Mouse (Mus musculus) myocyte (in vitro differentiated cells): ENCODE results near the gene Ap1m2. TPM values are rescaled to one million over a fixed set of nuclear protein-coding genes. Genes with fewer than 3 reads are reported as not detected.

Experiments
- H3K27me3 ChIP-seq: one replicate; pipeline ENCODE4 v1.6.1; 2011; ENCODE audit not compliant: control insufficient read depth, insufficient read depth, insufficient read length
- H3K36me3 ChIP-seq: one replicate; pipeline ENCODE4 v1.6.1; 2011; ENCODE audit not compliant: control insufficient read depth, insufficient read depth
- H3K4me2 ChIP-seq: one replicate; pipeline ENCODE4 v1.6.1; 2011; ENCODE audit warnings: low read depth, control low read depth
- H3K4me3 ChIP-seq: one replicate; pipeline ENCODE4 v1.5.1; 2011; ENCODE audit warnings: mild to moderate bottlenecking, control low read depth, moderate library complexity
- H3K79me2 ChIP-seq: one replicate; pipeline ENCODE4 v1.6.1; 2011; ENCODE audit not compliant: control insufficient read depth, insufficient read depth
- H3ac ChIP-seq: one replicate; pipeline ENCODE4 v1.6.1; 2011; ENCODE audit not compliant: control insufficient read depth, insufficient read length
- CEBPB ChIP-seq: IDR thresholded peaks from 2 replicates; pipeline ENCODE4 v1.6.1; 2011; ENCODE audit warnings: mild to moderate bottlenecking, moderate library complexity; ENCODE audit not compliant: poor library complexity, insufficient read depth, severe bottlenecking
- E2F4 ChIP-seq: IDR thresholded peaks from one replicate; pipeline ENCODE4 v1.6.1; 2011; ENCODE audit warnings: mild to moderate bottlenecking, control low read depth, moderate library complexity; ENCODE audit not compliant: insufficient read depth
- MAX ChIP-seq: IDR thresholded peaks from one replicate; pipeline ENCODE4 v1.6.1; 2011; ENCODE audit warnings: low read depth, mild to moderate bottlenecking, control low read depth
- MYOD1 ChIP-seq, 3 experiments: IDR thresholded peaks; one replicate each; pipeline ENCODE4 v1.6.1; 2011; ENCODE audit warnings: control low read depth in 2 of 3, low read depth in 2 of 3, mild to moderate bottlenecking in 2 of 3, moderate library complexity in 1 of 3; ENCODE audit not compliant: insufficient read length in 2 of 3, control insufficient read depth in 1 of 3
- MYOG ChIP-seq, 3 experiments: IDR thresholded peaks; one replicate each; pipeline ENCODE4 v1.6.1; 2011; ENCODE audit warnings: control low read depth in 2 of 3, low read depth in 2 of 3, mild to moderate bottlenecking in 2 of 3; ENCODE audit not compliant: insufficient read length in 2 of 3, control insufficient read depth in 1 of 3, insufficient read depth in 1 of 3
- POLR2A ChIP-seq: IDR thresholded peaks from one replicate; pipeline ENCODE4 v1.6.1; 2011; ENCODE audit warnings: low read depth, mild to moderate bottlenecking, control low read depth, moderate library complexity; ENCODE audit not compliant: insufficient read length
- POLR2AphosphoS2 ChIP-seq: IDR thresholded peaks from one replicate; pipeline ENCODE4 v1.6.1; 2011; ENCODE audit warnings: low read depth, control low read depth; ENCODE audit not compliant: insufficient read length
- REST ChIP-seq: IDR thresholded peaks from one replicate; pipeline ENCODE4 v1.6.1; 2011; ENCODE audit warnings: mild to moderate bottlenecking, control low read depth, moderate library complexity; ENCODE audit not compliant: insufficient read depth, insufficient read length
- SRF ChIP-seq: IDR thresholded peaks from one replicate; pipeline ENCODE4 v1.6.1; 2011; ENCODE audit warnings: low read depth; ENCODE audit not compliant: control insufficient read depth, insufficient read length
- TCF12 ChIP-seq: IDR thresholded peaks from one replicate; pipeline ENCODE4 v1.6.1; 2011; ENCODE audit warnings: mild to moderate bottlenecking, control low read depth; ENCODE audit not compliant: poor library complexity, insufficient read depth, severe bottlenecking
- TCF3 ChIP-seq: IDR thresholded peaks from one replicate; pipeline ENCODE4 v1.6.1; 2011; ENCODE audit warnings: low read depth, control low read depth; ENCODE audit not compliant: insufficient read length
- USF1 ChIP-seq: IDR thresholded peaks from one replicate; pipeline ENCODE4 v1.6.1; 2011; ENCODE audit warnings: low read depth, mild to moderate bottlenecking, control low read depth, moderate library complexity
- polyA plus RNA-seq: library from polyadenylated mRNA; unstranded; fragments of >200 nt; fragmentation: generic; extraction: Trizol; gene quantifications from one replicate; pipeline ENCODE4 v1.2.1, GENCODE M21; 2012; ENCODE audit warnings: missing spikeins

Ap1m2 gene
- polyA plus RNA-seq, 1 experiment, result not detected

GRCm38 (mm10) chr9:21320280-21320618 lies 8.1 kb upstream of the Ap1m2 start:
- Histone ChIP-seq H3K79me2 (peaks cover 42% of the 10 kb centered on the region), H3K4me3 (peak overlapping the region; percentile 91), H3K36me3 (no peaks in the 10 kb centered on the region), H3K4me2 (peak overlapping the region; percentile 71), H3K27me3 (no peaks in the 10 kb centered on the region), H3ac (peak overlapping the region; percentile 56)
- TF ChIP-seq REST, result no peak
- TF ChIP-seq TCF12, result no peak
- no peak for TF ChIP-seq CEBPB
- no peak for TF ChIP-seq POLR2AphosphoS2
- TF ChIP-seq USF1, result no peak
- no peak for TF ChIP-seq TCF3

- H3ac ChIP-seq, result no peak overlapping the region
- H3K27me3 ChIP-seq, result no peaks in the 10 kb centered on the region
- H3K79me2 ChIP-seq, result peaks cover 39% of the 10 kb centered on the region
- no peaks in the 10 kb centered on the region for H3K36me3 ChIP-seq
- no peak overlapping the region for H3K4me3 ChIP-seq
- H3K4me2 ChIP-seq, result no peak overlapping the region
- TF ChIP-seq MYOG (IDR thresholded peaks at IDR 0.05; ENCODE audit: control insufficient read depth in 1 of 3, insufficient read depth in 1 of 3, insufficient read length in 2 of 3, low read depth in 2 of 3) (no peak), POLR2AphosphoS2 (no peak), REST (no peak), USF1 (no peak), TCF3 (no peak), TCF12 (no peak), MAX (no peak), MYOD1 (IDR thresholded peaks at IDR 0.05; ENCODE audit: control insufficient read depth in 1 of 3, insufficient read length in 2 of 3, low read depth in 2 of 3) (no peak), SRF (no peak)
Measured at GRCm38 (mm10) chr9:21319503-21319902, 7.4 kb upstream of the Ap1m2 start.

- Histone ChIP-seq H3K4me3 (no peak overlapping the region), H3K27me3 (no peaks in the 10 kb centered on the region), H3ac (no peak overlapping the region), H3K4me2 (no peak overlapping the region), H3K79me2 (peaks cover 32% of the 10 kb centered on the region), H3K36me3 (no peaks in the 10 kb centered on the region)
- TF ChIP-seq MAX (no peak), MYOG (IDR thresholded peaks at IDR 0.05; ENCODE audit: control insufficient read depth in 1 of 3, insufficient read depth in 1 of 3, insufficient read length in 2 of 3, low read depth in 2 of 3) (no peak), POLR2A (no peak), POLR2AphosphoS2 (no peak)
Measured at GRCm38 (mm10) chr9:21318792-21319191, 6.7 kb upstream of the Ap1m2 start.

GRCm38 (mm10) chr9:21316696-21317095 lies 4.6 kb upstream of the Ap1m2 start:
- Histone ChIP-seq H3ac (no peak overlapping the region), H3K79me2 (peaks cover 11% of the 10 kb centered on the region), H3K27me3 (no peaks in the 10 kb centered on the region), H3K4me3 (no peak overlapping the region), H3K4me2 (no peak overlapping the region), H3K36me3 (no peaks in the 10 kb centered on the region)
- TF ChIP-seq SRF (no peak), MAX (no peak), TCF3 (no peak), MYOD1 (IDR thresholded peaks at IDR 0.05; ENCODE audit: control insufficient read depth in 1 of 3, insufficient read length in 2 of 3, low read depth in 2 of 3) (no peak), CEBPB (no peak), TCF12 (no peak), POLR2A (no peak), E2F4 (no peak), POLR2AphosphoS2 (no peak), USF1 (no peak), MYOG (IDR thresholded peaks at IDR 0.05; ENCODE audit: control insufficient read depth in 1 of 3, insufficient read depth in 1 of 3, insufficient read length in 2 of 3, low read depth in 2 of 3) (no peak), REST (no peak)

- Histone ChIP-seq H3ac (no peak overlapping the region), H3K27me3 (no peaks in the 10 kb centered on the region), H3K4me2 (no peak overlapping the region), H3K79me2 (no peaks in the 10 kb centered on the region), H3K4me3 (no peak overlapping the region), H3K36me3 (no peaks in the 10 kb centered on the region)
- TF ChIP-seq MYOD1 (IDR thresholded peaks at IDR 0.05; ENCODE audit: control insufficient read depth in 1 of 3, insufficient read length in 2 of 3, low read depth in 2 of 3), result no peak
- no peak for TF ChIP-seq TCF12
- TF ChIP-seq REST, result no peak
- no peak for TF ChIP-seq MAX
- no peak for TF ChIP-seq MYOG (IDR thresholded peaks at IDR 0.05; ENCODE audit: control insufficient read depth in 1 of 3, insufficient read depth in 1 of 3, insufficient read length in 2 of 3, low read depth in 2 of 3)
Measured at GRCm38 (mm10) chr9:21315421-21315820, 3.3 kb upstream of the Ap1m2 start.
